Mouse (Mus musculus) fat pad, adult 2 months (tissue): ENCODE results near the gene Smdt1.
"Not testable (repeated sequence)": the region's sequence is repeated elsewhere in the genome, so short reads cannot be mapped to it uniquely, and the experiment has no call there.

ENCODE experiments used
- DNase-seq: peaks from one replicate; pipeline ENCODE4 v3.0.0-alpha.2; 2011; ENCODE audit warnings: low read depth, low spot score; ENCODE audit errors: extremely low read depth

The Smdt1 gene

GRCm38 (mm10) chr15:82343368-82344287, 4.9 kb downstream of the Smdt1 start:
- no peak for DNase-seq

- no peak for DNase-seq
Observed at GRCm38 (mm10) chr15:82344971-82345370, 6.2 kb downstream of the Smdt1 start.

- DNase-seq = peak; percentile 87
Observed at GRCm38 (mm10) chr15:82345820-82346470, 7.2 kb downstream of the Smdt1 start.

- no peak for DNase-seq
Observed at GRCm38 (mm10) chr15:82346580-82347302, 8.0 kb downstream of the Smdt1 start.

- DNase-seq = no peak
Observed at GRCm38 (mm10) chr15:82347303-82347676, 8.5 kb downstream of the Smdt1 start.

DNA sequence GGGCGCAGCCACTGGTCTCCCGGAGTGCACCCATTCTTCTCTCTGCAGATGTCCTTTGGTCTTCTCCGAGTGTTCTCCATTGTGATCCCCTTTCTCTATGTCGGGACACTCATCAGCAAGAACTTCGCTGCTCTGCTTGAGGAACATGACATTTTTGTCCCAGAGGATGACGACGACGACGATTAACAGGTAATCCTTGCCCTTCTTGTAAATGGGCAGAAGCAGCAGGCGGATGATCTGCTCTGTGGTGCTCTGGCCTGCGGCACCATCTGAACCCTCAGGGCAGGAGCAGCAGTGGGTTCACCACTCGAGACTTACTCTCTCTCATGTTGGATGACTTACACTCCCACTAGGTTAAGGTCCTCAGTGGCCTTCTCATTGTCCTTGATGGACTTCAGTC, 9.1 kb downstream of the Smdt1 start:
- DNase-seq = no peak

GRCm38 (mm10) chr15:82348258-82348998, 9.7 kb downstream of the Smdt1 start:
- DNase-seq = no peak

- no peak for DNase-seq
Observed at GRCm38 (mm10) chr15:82348999-82349341, 10.2 kb downstream of the Smdt1 start.

- DNase-seq = no peak
Observed at GRCm38 (mm10) chr15:82350349-82350748, 11.6 kb downstream of the Smdt1 start.

GRCm38 (mm10) chr15:82351480-82351879, 12.7 kb downstream of the Smdt1 start:
- no peak for DNase-seq

DNA sequence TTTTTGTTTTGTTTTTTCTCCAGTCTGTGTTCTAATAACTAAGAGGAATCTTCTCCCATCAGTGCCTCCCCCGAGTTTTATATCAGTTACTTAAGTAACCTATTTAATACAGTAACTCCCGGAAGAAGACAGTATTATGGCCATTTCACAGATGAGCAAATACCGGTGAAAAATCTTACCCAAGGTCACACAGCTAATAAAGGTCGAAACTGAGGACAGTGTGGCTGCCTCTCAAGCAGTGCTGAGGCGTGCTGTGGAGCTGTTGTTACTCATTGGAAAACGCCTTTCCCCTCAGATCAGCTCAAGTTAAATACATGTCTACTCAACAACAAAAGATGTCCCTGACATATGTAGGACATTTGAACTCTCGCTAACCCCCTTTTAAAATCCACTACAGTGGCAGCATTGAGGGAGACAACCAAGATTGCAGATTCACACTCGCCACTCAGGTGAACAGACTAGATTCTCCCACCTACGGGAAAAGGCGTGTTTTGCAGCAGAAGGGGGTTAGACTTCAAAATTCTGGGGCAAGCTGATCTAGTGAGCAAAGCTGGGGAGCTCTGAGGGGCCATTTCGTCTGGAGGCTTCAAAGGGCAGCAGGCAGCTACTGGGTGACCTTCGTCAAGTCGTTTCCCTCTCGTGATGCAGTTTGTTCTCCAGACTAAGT, 14.5 kb downstream of the Smdt1 start:
- DNase-seq = no peak

- no peak for DNase-seq
Observed at GRCm38 (mm10) chr15:82353745-82354113, 15.0 kb downstream of the Smdt1 start.

GRCm38 (mm10) chr15:82354126-82354945, 15.6 kb downstream of the Smdt1 start, which contains the start of gene Ndufa6:
Ndufa6 (minus strand) TSS chr15:82354322.
- DNase-seq = peak; percentile 81

DNA sequence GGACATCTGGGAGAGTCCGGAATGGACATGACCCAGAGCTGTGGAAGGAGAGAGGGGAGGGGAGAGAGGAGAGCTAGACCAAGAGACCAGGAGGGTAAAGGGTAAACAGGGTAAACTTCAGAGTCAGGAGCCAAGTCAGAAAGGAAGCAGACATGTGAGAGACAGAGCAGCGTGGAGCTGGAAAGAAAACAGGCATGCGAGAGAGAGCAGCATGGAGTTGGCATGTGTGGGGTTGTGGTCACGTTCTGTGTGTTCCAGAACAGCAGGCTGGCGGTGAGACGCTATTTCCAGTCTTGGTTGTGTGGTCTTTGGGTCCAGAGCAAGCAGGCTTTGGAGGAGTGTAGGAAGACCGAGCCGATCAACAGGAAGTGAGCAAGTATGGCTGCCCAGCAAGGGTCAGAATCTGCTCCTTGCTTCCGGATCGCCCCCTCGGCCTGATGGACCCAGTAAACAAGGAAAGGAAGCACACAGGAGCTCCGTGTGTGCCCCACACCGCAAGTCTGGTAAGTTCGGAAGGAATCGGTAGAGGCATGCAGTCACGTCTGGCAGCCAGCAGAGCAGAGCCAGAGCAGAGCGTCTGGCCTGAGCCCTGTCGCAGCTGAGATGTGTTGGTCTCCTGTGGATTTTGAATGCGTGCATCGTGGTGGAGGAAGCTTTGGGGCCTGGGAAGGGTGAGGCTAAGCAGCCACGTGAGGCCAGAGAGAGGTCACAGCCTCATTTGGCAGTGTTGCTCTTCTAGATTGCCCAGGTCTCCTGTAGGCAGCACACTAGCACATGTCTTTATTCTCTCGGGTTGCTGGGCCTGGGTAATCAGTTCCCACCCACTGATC, 19.9 kb downstream of the Smdt1 start:
- no peak for DNase-seq

DNA sequence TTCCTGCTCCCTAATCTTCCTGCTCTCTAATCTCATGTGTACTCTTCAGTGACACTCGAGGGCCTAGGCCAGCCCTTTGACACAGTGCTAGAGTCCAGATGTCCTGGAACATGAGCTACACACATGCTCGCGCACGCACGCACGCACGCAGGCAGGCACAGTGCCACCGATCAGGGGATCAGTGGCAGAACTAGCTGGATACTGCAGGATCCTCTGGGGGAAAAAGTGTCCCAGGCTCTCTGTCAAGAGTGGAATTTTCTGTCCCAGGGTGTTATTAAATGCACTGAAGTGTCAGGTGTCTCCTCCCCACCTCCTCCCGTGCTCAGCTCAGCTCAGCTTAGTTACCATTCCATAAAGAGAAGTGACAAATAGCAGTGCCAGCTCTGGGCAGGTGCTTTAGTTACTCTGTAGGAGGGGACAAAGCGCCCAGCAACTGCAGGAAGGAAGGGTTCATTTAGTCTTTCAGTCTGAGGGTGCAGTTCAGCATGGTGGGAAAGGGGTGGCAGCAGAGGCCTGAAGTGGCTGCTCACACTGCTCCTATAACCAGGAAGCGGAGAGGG, 22.8 kb downstream of the Smdt1 start:
- DNase-seq = no peak

GRCm38 (mm10) chr15:82362234-82362633, 23.5 kb downstream of the Smdt1 start:
- DNase-seq = no peak

DNA sequence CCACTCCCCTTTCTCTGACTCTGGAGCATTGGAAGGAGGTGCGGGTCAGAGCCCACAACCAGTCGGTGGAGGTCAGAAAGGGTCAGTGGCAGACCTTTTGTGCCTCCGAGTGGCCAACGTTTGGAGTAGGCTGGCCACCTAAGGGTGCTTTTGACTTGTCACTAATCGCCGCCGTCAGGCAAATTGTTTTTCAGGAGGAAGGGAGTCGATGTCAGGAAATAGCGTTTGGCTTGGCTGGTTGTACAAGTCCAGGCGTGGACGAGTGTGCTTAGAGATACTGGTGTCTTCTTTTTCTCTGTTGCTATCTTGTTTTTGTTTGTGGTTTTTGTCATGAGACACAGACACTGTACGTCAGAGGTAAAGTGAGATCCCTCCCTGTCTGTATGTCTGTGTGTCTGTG, 25.0 kb downstream of the Smdt1 start:
- DNase-seq = not testable (repeated sequence)

DNA sequence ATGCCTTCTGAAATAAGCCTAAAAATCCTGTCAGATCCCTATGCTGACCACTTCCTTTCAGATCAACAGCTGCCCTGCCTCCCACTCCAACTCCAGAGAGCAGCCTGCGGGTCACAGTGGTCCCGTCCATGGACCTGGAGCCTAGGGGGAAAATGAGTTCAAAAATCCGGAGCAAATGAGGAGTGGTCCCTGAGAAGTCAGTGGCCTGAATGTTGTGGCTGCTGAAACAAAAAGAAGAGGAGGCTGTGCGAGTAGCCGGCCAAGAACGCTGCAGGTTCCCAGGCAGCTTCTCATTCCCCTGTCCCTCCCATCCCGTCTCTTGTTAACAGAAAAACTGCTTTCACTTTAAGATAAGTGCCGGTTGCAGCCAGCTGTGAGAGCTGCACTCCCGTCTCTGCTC, 25.8 kb downstream of the Smdt1 start:
- DNase-seq = not testable (repeated sequence)
